Mouse (Mus musculus) neural tube, embryonic 15.5 days (tissue): ENCODE measurements around the gene Rorb. TPM values are rescaled to one million over a fixed set of nuclear protein-coding genes. Genes with fewer than 3 reads are reported as not detected.

Experiments
- ATAC-seq: fragments of 200-750 bp; cut with Nextera tagmentation; 2 replicates; pipeline ENCODE4 v1.8.0; 2017; ENCODE audit warnings: mild to moderate bottlenecking, moderate TSS enrichment, moderate library complexity; ENCODE audit not compliant: low FRiP score
- H3K27ac ChIP-seq: fragments of 300-500 bp; sonication (generic); replicated peaks from 2 replicates; pipeline ENCODE4 v1.5.1; 2015; ENCODE audit warnings: mild to moderate bottlenecking, inconsistent platforms
- H3K27me3 ChIP-seq: fragments of 300-500 bp; sonication (generic); replicated peaks from 2 replicates; pipeline ENCODE4 v1.6.1; 2015; ENCODE audit warnings: inconsistent platforms
- H3K36me3 ChIP-seq: fragments of 300-500 bp; sonication (generic); 2 replicates; pipeline ENCODE4 v1.6.1; 2015; ENCODE audit warnings: inconsistent platforms
- H3K4me1 ChIP-seq: fragments of 300-500 bp; sonication (generic); 2 replicates; pipeline ENCODE4 v1.6.1; 2015; ENCODE audit warnings: inconsistent platforms
- H3K4me2 ChIP-seq: fragments of 300-500 bp; sonication (generic); 2 replicates; pipeline ENCODE4 v1.6.1; 2015; ENCODE audit warnings: inconsistent platforms, mild to moderate bottlenecking, moderate library complexity
- H3K4me3 ChIP-seq: fragments of 300-500 bp; sonication (generic); replicated peaks from 2 replicates; pipeline ENCODE4 v1.5.1; 2015; ENCODE audit warnings: mild to moderate bottlenecking, inconsistent platforms
- H3K9ac ChIP-seq: fragments of 300-500 bp; sonication (generic); replicated peaks from 2 replicates; pipeline ENCODE4 v1.6.1; 2015; ENCODE audit warnings: mild to moderate bottlenecking, inconsistent platforms
- H3K9me3 ChIP-seq: fragments of 300-500 bp; sonication (generic); replicated peaks from 2 replicates; pipeline ENCODE4 v1.6.1; 2016; ENCODE audit warnings: inconsistent platforms
- WGBS: fragments of 180-500 bp; shearing (Covaris S2); methylation state at CpG from one replicate; pipeline ENCODE4 v1.1.7; 2015; ENCODE audit warnings: mixed read lengths; 5-methylcytosine and 5-hydroxymethylcytosine counted together
- polyA plus RNA-seq: library from polyadenylated mRNA; unstranded; fragments of >200 nt; fragmentation: Nextera tagmentation; extraction: Ambion mirVana; gene quantifications from 2 replicates; pipeline ENCODE4 v1.2.1, GENCODE M21; 2015

Gene Rorb
- polyA plus RNA-seq, 1 experiment from 2014 or later = 15.4 TPM

- Histone ChIP-seq H3K4me1 (no peaks in the 10 kb centered on the region), H3K4me2 (no peak overlapping the region), H3K27ac (no peak overlapping the region), H3K9me3 (no peaks in the 10 kb centered on the region), H3K36me3 (no peaks in the 10 kb centered on the region), H3K27me3 (no peaks in the 10 kb centered on the region), H3K9ac (no peak overlapping the region), H3K4me3 (no peak overlapping the region)
- no peak for ATAC-seq
- WGBS = 90% methylated on average over 6 of the region's 6 CpGs
Observed at GRCm38 (mm10) chr19:19097149-19097548, 13.8 kb downstream of the Rorb start.

- Histone ChIP-seq H3K4me1 (no peaks in the 10 kb centered on the region), H3K9me3 (no peaks in the 10 kb centered on the region), H3K4me3 (no peak overlapping the region), H3K4me2 (no peak overlapping the region), H3K9ac (no peak overlapping the region), H3K27me3 (no peaks in the 10 kb centered on the region), H3K27ac (no peak overlapping the region), H3K36me3 (no peaks in the 10 kb centered on the region)
- no peak for ATAC-seq
- 90% methylated on average over 7 of the region's 7 CpGs for WGBS
Observed at GRCm38 (mm10) chr19:19089427-19089826, 21.6 kb downstream of the Rorb start.

- Histone ChIP-seq H3K9ac (no peak overlapping the region), H3K36me3 (no peaks in the 10 kb centered on the region), H3K4me3 (no peak overlapping the region), H3K4me1 (no peaks in the 10 kb centered on the region), H3K27me3 (no peaks in the 10 kb centered on the region), H3K4me2 (no peak overlapping the region), H3K27ac (no peak overlapping the region), H3K9me3 (no peaks in the 10 kb centered on the region)
- 65% methylated on average over 8 of the region's 8 CpGs for WGBS
- no peak for ATAC-seq
Observed at GRCm38 (mm10) chr19:19077880-19078279, 33.1 kb downstream of the Rorb start.

GRCm38 (mm10) chr19:19074756-19075155, 36.2 kb downstream of the Rorb start:
- 73% methylated on average over 6 of the region's 6 CpGs for WGBS
- Histone ChIP-seq H3K4me2 (no peak overlapping the region), H3K4me3 (no peak overlapping the region), H3K9ac (no peak overlapping the region), H3K27me3 (no peaks in the 10 kb centered on the region), H3K9me3 (no peaks in the 10 kb centered on the region), H3K36me3 (no peaks in the 10 kb centered on the region), H3K4me1 (no peaks in the 10 kb centered on the region), H3K27ac (no peak overlapping the region)
- no peak for ATAC-seq

GRCm38 (mm10) chr19:19058710-19059398, 52.1 kb downstream of the Rorb start:
- H3K4me1 ChIP-seq = peaks cover 11% of the 10 kb centered on the region
- H3K36me3 ChIP-seq = no peaks in the 10 kb centered on the region
- ATAC-seq = peak; percentile 82
- peak overlapping the region; percentile 44 for H3K4me2 ChIP-seq
- H3K27ac ChIP-seq = no peak overlapping the region
- H3K9ac ChIP-seq = no peak overlapping the region
- no peaks in the 10 kb centered on the region for H3K9me3 ChIP-seq
- no peak overlapping the region for H3K4me3 ChIP-seq
- H3K27me3 ChIP-seq = no peaks in the 10 kb centered on the region
- WGBS = 11% methylated on average over 10 of the region's 10 CpGs

- ATAC-seq = peak; percentile 38; the same call in 1 of the 2 replicates
- Histone ChIP-seq H3K4me1 (peaks cover 11% of the 10 kb centered on the region), H3K36me3 (no peaks in the 10 kb centered on the region), H3K9me3 (no peaks in the 10 kb centered on the region), H3K9ac (no peak overlapping the region; the same call in 1 of the 2 replicates), H3K27ac (no peak overlapping the region), H3K27me3 (no peaks in the 10 kb centered on the region), H3K4me2 (peak overlapping the region; percentile 44), H3K4me3 (no peak overlapping the region)
- 22% methylated on average over 8 of the region's 8 CpGs for WGBS
Observed at GRCm38 (mm10) chr19:19058201-19058600, 52.8 kb downstream of the Rorb start.

- H3K9ac ChIP-seq = no peak overlapping the region
- WGBS = 39% methylated on average over 2 of the region's 2 CpGs
- H3K4me2 ChIP-seq = no peak overlapping the region
- no peaks in the 10 kb centered on the region for H3K27me3 ChIP-seq
- no peaks in the 10 kb centered on the region for H3K9me3 ChIP-seq
- no peak overlapping the region for H3K4me3 ChIP-seq
- H3K4me1 ChIP-seq = peaks cover 3% of the 10 kb centered on the region; the same call in 1 of the 2 replicates
- H3K27ac ChIP-seq = no peak overlapping the region
- H3K36me3 ChIP-seq = no peaks in the 10 kb centered on the region
- ATAC-seq = no peak
Observed at GRCm38 (mm10) chr19:19043138-19043537, 67.9 kb downstream of the Rorb start.

GRCm38 (mm10) chr19:19040800-19041199, 70.2 kb downstream of the Rorb start:
- no peaks in the 10 kb centered on the region for H3K36me3 ChIP-seq
- no peak for ATAC-seq
- H3K27me3 ChIP-seq = no peaks in the 10 kb centered on the region
- peaks cover 3% of the 10 kb centered on the region; the same call in 1 of the 2 replicates for H3K4me1 ChIP-seq
- H3K9ac ChIP-seq = no peak overlapping the region
- H3K4me3 ChIP-seq = no peak overlapping the region
- H3K4me2 ChIP-seq = no peak overlapping the region
- H3K9me3 ChIP-seq = no peaks in the 10 kb centered on the region
- WGBS = 33% methylated on average over 2 of the region's 2 CpGs
- H3K27ac ChIP-seq = no peak overlapping the region

GRCm38 (mm10) chr19:19034482-19035315, 76.3 kb downstream of the Rorb start:
- no peaks in the 10 kb centered on the region for H3K9me3 ChIP-seq
- no peak for ATAC-seq
- H3K27me3 ChIP-seq = no peaks in the 10 kb centered on the region
- H3K4me3 ChIP-seq = no peak overlapping the region
- no peak overlapping the region for H3K4me2 ChIP-seq
- H3K4me1 ChIP-seq = no peaks in the 10 kb centered on the region
- no peaks in the 10 kb centered on the region for H3K36me3 ChIP-seq
- H3K9ac ChIP-seq = no peak overlapping the region
- H3K27ac ChIP-seq = no peak overlapping the region
- WGBS = 83% methylated on average over 5 of the region's 5 CpGs

- WGBS = 75% methylated on average over 3 of the region's 3 CpGs
- no peaks in the 10 kb centered on the region for H3K9me3 ChIP-seq
- no peaks in the 10 kb centered on the region for H3K36me3 ChIP-seq
- H3K27ac ChIP-seq = no peak overlapping the region
- H3K4me2 ChIP-seq = no peak overlapping the region
- H3K9ac ChIP-seq = no peak overlapping the region
- H3K27me3 ChIP-seq = no peaks in the 10 kb centered on the region
- ATAC-seq = no peak
- H3K4me1 ChIP-seq = no peaks in the 10 kb centered on the region
- no peak overlapping the region for H3K4me3 ChIP-seq
Observed at GRCm38 (mm10) chr19:19033974-19034373, 77.0 kb downstream of the Rorb start.

- Histone ChIP-seq H3K4me2 (no peak overlapping the region), H3K9ac (no peak overlapping the region), H3K4me3 (no peak overlapping the region), H3K4me1 (0 out of 2 replicates have a peak, but pooled peaks cover 4% of the 10 kb centered on the region), H3K27me3 (no peaks in the 10 kb centered on the region), H3K36me3 (no peaks in the 10 kb centered on the region), H3K27ac (no peak overlapping the region), H3K9me3 (no peaks in the 10 kb centered on the region)
- no peak; the same call in 1 of the 2 replicates for ATAC-seq
- 36% methylated on average over 6 of the region's 6 CpGs for WGBS
Observed at GRCm38 (mm10) chr19:19005144-19005543, 105.9 kb downstream of the Rorb start.
